Mouse (Mus musculus): ENCODE data around the gene Acsbg2.

- TF ChIP-seq POLR2A (IDR thresholded peaks at IDR 0.05; ENCODE audit: borderline replicate concordance, low read depth, low read length) (no peak), CTCF (IDR thresholded peaks at IDR 0.05; ENCODE audit: low read depth, low read length) (no peak)
Measured at GRCm38 (mm10) chr17:56848785-56849184, 25.5 kb downstream of the Acsbg2 start.

Measured in bone marrow macrophage, adult 2 months (primary cell).